Mouse (Mus musculus) frontal cortex, adult 2 months (tissue): ENCODE results near the gene Nckap1l. TPM values are rescaled to one million over a fixed set of nuclear protein-coding genes. Genes with fewer than 3 reads are reported as not detected.

Experiments used
- DNase-seq, 2 experiments: peaks; one replicate each; pipeline ENCODE4 v3.0.0; 2022; ENCODE audit warnings: low spot score in 1 of 2; ENCODE audit errors: extremely low spot score in 1 of 2
- polyA plus RNA-seq: library from polyadenylated mRNA; depleted of rRNA; stranded (reverse); fragments of >200 nt; gene quantifications from 2 replicates; pipeline ENCODE4 v1.2.3, GENCODE M21; 2012; rRNA removed

The Nckap1l gene
- polyA plus RNA-seq, 1 experiment = 7.6 TPM

DNA sequence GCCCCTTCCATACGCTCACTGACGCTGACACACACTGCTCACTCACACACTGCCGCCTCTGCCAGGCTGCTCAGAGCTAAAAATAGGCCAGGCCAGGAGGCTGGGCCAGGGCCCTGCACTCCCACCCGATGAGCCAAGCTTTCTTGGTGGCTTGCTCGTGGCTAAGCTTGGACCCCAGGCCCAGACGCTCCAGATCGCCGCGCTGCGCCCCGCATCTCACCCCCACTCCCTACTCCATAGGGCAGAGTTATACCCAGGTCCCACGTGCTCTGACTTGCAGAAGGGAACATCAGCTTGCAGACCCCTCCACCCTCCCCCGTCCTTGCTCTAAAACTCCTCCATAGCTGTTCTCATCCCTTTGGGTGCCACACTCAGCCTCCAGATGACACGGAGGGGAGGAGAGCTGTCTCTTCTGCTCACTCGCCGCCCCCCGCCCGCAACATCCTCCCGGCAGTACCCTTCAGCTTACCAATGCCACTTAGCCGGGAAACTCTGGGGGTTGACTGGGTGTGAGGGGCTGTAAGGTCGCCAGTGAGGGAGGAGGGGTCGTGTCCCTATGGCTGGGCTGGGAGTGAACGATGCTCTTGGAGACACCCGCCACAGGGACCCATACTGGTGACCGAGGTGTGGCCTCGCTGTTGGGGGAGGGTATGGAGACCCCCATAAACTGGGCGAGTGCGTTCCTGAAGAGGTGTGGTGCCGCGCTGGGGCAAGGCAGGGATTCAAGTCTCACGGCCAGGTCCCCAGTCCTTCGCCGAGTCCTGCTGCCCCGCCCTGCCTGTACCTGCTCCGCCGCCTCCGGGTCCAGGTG, 83.6 kb downstream of the Nckap1l start:
- peak; percentile 70 to 72 for DNase-seq

DNA sequence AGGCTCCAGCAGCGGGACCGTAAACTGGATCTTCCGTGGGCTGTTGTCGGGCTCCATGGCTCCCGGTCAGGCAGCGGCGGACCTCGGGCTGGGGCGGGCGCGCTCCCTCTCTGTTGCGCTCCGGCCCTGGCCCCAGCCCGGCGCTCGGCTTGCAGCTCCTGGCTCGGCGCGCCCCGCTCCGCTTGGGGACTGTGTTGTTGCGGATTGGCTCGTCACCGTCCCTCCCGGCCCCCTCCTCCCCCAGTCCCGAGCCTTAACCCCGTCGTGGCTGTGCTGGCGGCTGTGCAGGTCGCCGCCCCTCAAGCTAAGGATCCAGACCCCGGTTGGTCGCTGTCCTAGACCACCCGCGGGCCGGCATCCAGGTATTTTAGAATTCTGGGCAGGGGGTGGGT, 84.2 kb downstream of the Nckap1l start, which contains the start of gene Ppp1r1a:
Gene Ppp1r1a (minus strand): TSS at position 182 of the 392 bp plus-strand sequence.
- DNase-seq = peak in 1 of 2 experiments; percentile 76

DNA sequence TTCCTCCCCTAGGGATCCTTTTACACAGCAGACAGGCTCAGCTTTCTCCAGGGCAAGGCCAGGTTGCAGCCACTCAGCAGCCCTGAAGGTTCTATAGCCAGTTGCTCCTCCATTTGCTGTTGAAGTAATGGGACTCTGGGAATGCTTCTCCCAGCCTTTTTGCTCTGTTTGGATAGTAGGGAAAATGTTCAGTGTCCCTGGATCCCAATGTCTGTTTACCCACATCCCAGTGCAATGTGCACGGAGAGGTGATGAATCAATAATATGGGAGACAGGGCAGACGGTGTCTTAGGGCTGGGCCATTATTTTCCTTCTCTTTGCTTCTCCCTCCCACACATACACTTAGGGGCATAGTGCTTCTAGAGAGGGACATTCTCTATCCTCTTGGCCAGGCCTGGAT, 85.7 kb downstream of the Nckap1l start:
- DNase-seq = no peak

DNA sequence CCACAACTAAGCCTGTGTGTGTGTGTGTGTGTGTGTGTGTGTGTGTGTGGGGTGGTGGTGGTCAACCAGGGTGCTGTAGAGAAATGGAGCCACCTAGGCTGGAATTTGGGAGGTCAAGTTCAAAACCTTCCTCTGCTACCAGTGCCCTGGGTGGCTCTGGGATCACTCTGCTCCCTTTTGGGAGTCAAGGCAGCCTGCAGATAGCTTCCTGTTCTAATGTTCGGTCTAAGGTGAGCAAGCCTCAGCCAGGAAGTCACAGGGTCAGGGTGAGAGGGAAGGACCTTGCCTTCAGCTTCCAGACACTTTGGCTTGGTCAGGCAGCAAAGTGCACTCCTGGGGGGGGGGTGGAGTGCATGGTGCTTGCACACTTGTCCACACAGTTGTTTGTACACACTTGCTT, 87.1 kb downstream of the Nckap1l start:
- DNase-seq = no peak

DNA sequence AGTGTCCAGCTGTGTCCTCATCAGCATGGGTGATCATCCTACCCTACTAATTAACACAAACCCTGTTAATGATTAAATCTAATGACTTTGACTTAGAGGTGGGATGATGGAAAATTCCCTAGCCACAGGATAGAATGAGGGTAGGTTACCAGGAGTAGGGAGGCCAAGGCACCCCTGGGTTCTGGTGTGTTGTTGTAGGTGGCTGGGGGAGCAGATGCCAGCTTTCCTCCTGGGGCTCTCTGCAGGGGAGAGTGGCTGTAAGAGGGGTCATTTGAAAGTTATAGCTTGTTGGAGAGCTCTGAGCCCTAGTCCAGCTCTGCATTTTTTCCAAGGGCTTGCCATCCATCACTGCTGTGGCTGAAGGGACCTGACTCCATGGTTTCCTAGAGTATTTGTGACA, 88.9 kb downstream of the Nckap1l start:
- DNase-seq = no peak

DNA sequence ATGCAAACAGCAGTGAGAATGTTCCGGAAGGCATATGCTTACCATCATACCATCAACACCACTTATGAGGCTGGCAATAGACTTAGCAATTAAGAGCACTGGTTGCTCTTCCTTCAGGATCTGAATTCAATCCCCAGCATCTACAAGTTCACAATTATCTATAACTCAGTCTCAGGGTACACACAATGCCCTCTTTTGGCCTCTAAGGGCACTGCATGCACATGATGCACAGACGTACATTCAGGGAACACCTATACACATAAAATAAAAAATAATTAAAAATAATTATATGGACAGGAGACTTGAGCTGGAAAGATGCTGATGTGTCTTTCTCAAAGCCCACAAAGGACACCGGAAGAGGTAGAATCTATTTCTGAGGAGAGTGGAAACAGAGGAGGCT, 94.4 kb downstream of the Nckap1l start:
- no peak for DNase-seq

Other genes starting within 250 kb of the Nckap1l start
- 70.1 and 79.9 TPM in 2 replicates for gene Cbx5, start 214.0 kb upstream of the Nckap1l start, polyA plus RNA-seq
- 360 and 407 TPM in 2 replicates for gene Hnrnpa1, start 213.4 kb upstream of the Nckap1l start, polyA plus RNA-seq
- 0.48 TPM in 1 of 2 replicates, not detected in the other for gene Nfe2, start 195.4 kb upstream of the Nckap1l start, polyA plus RNA-seq
- 141 and 146 TPM in 2 replicates for gene Copz1, start 181.1 kb upstream of the Nckap1l start, polyA plus RNA-seq
- gene Gpr84, start 143.2 kb upstream of the Nckap1l start, polyA plus RNA-seq = 1.3 and 1.5 TPM in 2 replicates
- 46.3 and 46.5 TPM in 2 replicates for gene Zfp385a, start 113.7 kb upstream of the Nckap1l start, polyA plus RNA-seq
- 2.2 and 2.9 TPM in 2 replicates for gene Itga5, start 87.0 kb upstream of the Nckap1l start, polyA plus RNA-seq
- gene Gtsf1, start 23.3 kb upstream of the Nckap1l start, polyA plus RNA-seq = 0.34 TPM in 1 of 2 replicates, not detected in the other
- not detected in 2 replicates for gene Gtsf2, start 5.3 kb upstream of the Nckap1l start, polyA plus RNA-seq
- gene Pde1b, start 49.2 kb downstream of the Nckap1l start, polyA plus RNA-seq = 150 and 159 TPM in 2 replicates
- 156 and 188 TPM in 2 replicates for gene Ppp1r1a, start 84.2 kb downstream of the Nckap1l start, polyA plus RNA-seq
- gene Glycam1, start 111.3 kb downstream of the Nckap1l start, polyA plus RNA-seq = 0.34 TPM in 1 of 2 replicates, not detected in the other